Mouse (Mus musculus) central nervous system, embryonic 18 days (tissue): ENCODE measurements around the gene Nlrp5. TPM values are rescaled to one million over a fixed set of nuclear protein-coding genes. Genes with fewer than 3 reads are reported as not detected.

Source experiments
- polyA plus RNA-seq: library from polyadenylated mRNA; depleted of rRNA; stranded (reverse); fragments of >200 nt; gene quantifications from 2 replicates; pipeline ENCODE4 v1.2.3, GENCODE M21; 2012; rRNA removed

Nlrp5 gene
- polyA plus RNA-seq: 0.01 TPM in 1 of 2 replicates, not detected in the other

GRCm38 (mm10) chr7:23385589-23385988 lies at the start of gene Nlrp5:
Nlrp5 (plus strand) TSS chr7:23385889.

Other genes starting within 250 kb of the Nlrp5 start
- not detected in 2 replicates for gene Gm10662, start 241.4 kb upstream of the Nlrp5 start, polyA plus RNA-seq
- gene Vmn1r165, start 168.6 kb upstream of the Nlrp5 start, polyA plus RNA-seq: not detected in 2 replicates
- not detected in 2 replicates for gene Vmn1r166, start 134.2 kb upstream of the Nlrp5 start, polyA plus RNA-seq
- not detected in 2 replicates for gene Gm6902, start 107.0 kb upstream of the Nlrp5 start, polyA plus RNA-seq
- gene Nlrp4e, start 84.7 kb upstream of the Nlrp5 start, polyA plus RNA-seq: not detected in 2 replicates
- gene Vmn1r167, start 121.3 kb downstream of the Nlrp5 start, polyA plus RNA-seq: not detected in 2 replicates
- gene Vmn1r168, start 153.8 kb downstream of the Nlrp5 start, polyA plus RNA-seq: not detected in 2 replicates
- gene Vmn1r169, start 189.6 kb downstream of the Nlrp5 start, polyA plus RNA-seq: not detected in 2 replicates
- gene Vmn1r170, start 220.3 kb downstream of the Nlrp5 start, polyA plus RNA-seq: not detected in 2 replicates
- gene Vmn1r171, start 244.8 kb downstream of the Nlrp5 start, polyA plus RNA-seq: not detected in 2 replicates